Mouse (Mus musculus): Measurements from ENCODE around the gene Pcnx3.

- TF ChIP-seq POLR2A (IDR thresholded peaks at IDR 0.05; ENCODE audit: borderline replicate concordance, extremely low read depth, insufficient read depth, insufficient read length, poor library complexity, severe bottlenecking) (no peak), CTCF (IDR thresholded peaks at IDR 0.05; ENCODE audit: borderline replicate concordance, extremely low read depth, insufficient read depth, insufficient read length) (no peak)
Observed at GRCm38 (mm10) chr19:5692913-5693396, 4.2 kb upstream of the Pcnx3 start.
